Mouse (Mus musculus) CH12.LX (cell line): Measurements from ENCODE around the gene Kank1.

Source experiments
- CHD1 ChIP-seq: IDR thresholded peaks from 2 replicates; pipeline ENCODE4 v1.6.1; 2012; ENCODE audit warnings: low read depth, low read length, improper control_type of control experiment, inconsistent platforms
- CHD2 ChIP-seq: IDR thresholded peaks from 2 replicates; pipeline ENCODE4 v1.6.1; 2011; ENCODE audit warnings: low read length, improper control_type of control experiment
- CTCF ChIP-seq, 2 experiments: IDR thresholded peaks in 1 of 2; conservative IDR thresholded peaks in 1 of 2; 2 replicates each; pipeline ENCODE4 v1.5.1; 2011 to 2012; ENCODE audit warnings: low read depth in 2 of 2, low read length in 2 of 2, improper control_type of control experiment in 1 of 2, inconsistent platforms in 1 of 2, mild to moderate bottlenecking in 1 of 2, moderate library complexity in 1 of 2
- ELF1 ChIP-seq: IDR thresholded peaks from 2 replicates; pipeline ENCODE4 v1.6.1; 2014; ENCODE audit warnings: low read depth, mild to moderate bottlenecking, inconsistent platforms, low read length, improper control_type of control experiment
- ETS1 ChIP-seq: conservative IDR thresholded peaks from 2 replicates; pipeline ENCODE4 v1.6.1; 2012; ENCODE audit warnings: low read depth, mild to moderate bottlenecking, inconsistent platforms, low read length, improper control_type of control experiment, moderate library complexity
- KAT2A ChIP-seq: IDR thresholded peaks from 2 replicates; pipeline ENCODE4 v1.6.1; 2012; ENCODE audit warnings: low read length, improper control_type of control experiment, inconsistent platforms; ENCODE audit not compliant: insufficient replicate concordance
- MAX ChIP-seq: IDR thresholded peaks from 2 replicates; pipeline ENCODE4 v1.6.1; 2011; ENCODE audit warnings: low read length, improper control_type of control experiment
- MXI1 ChIP-seq: IDR thresholded peaks from 2 replicates; pipeline ENCODE4 v1.6.1; 2011; ENCODE audit warnings: mild to moderate bottlenecking, low read depth, low read length, improper control_type of control experiment
- NRF1 ChIP-seq: IDR thresholded peaks from 2 replicates; pipeline ENCODE4 v1.6.1; 2014; ENCODE audit warnings: low read depth, mild to moderate bottlenecking, inconsistent platforms, low read length, improper control_type of control experiment, moderate library complexity
- POLR2A ChIP-seq: IDR thresholded peaks from 2 replicates; pipeline ENCODE4 v1.6.1; 2011; ENCODE audit warnings: low read depth, mild to moderate bottlenecking, improper control_type of control experiment, low read length
- ZC3H11A ChIP-seq: IDR thresholded peaks from 2 replicates; pipeline ENCODE4 v1.6.1; 2012; ENCODE audit warnings: low read depth, mild to moderate bottlenecking, inconsistent platforms, low read length, improper control_type of control experiment
- ZKSCAN1 ChIP-seq: IDR thresholded peaks from 2 replicates; pipeline ENCODE4 v1.6.1; 2012; ENCODE audit warnings: low read depth, inconsistent platforms, low read length, improper control_type of control experiment, borderline replicate concordance

DNA sequence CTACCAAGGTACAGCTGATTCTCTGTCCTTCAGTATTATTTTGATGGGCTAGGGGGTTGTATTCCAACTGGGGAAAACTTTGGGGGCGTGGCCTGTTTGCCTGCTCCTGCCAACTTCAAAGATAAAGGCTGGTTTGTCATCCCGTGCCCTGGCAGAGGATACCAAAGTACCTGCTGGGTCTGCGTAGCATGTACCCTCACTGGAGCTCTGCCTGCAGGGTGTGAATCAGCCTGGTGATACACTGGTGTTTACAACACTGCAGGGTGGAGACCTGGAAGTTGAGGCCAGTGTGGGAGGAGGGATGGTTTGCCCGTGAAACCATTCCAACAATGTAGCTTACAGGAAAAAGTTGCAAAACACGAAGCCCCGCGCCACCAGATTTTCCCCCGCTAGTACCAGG is 149.2 kb downstream of the Kank1 start:
- TF ChIP-seq ELF1 (no peak), CTCF (conservative IDR thresholded peaks at IDR 0.05 in 1 of 2, IDR thresholded peaks at IDR 0.05 in 1 of 2; ENCODE audit: low read depth in 2 of 2, low read length in 2 of 2) (no peak), MAX (no peak), ZC3H11A (no peak), MXI1 (no peak), ZKSCAN1 (no peak), POLR2A (no peak), CHD2 (no peak), CHD1 (no peak), KAT2A (no peak), ETS1 (no peak), NRF1 (no peak)
